Mouse (Mus musculus) spleen, adult 2 months (tissue): ENCODE data around the gene Ptpn12. TPM values are rescaled to one million over a fixed set of nuclear protein-coding genes. Genes with fewer than 3 reads are reported as not detected.
A peak's percentile ranks its signal among the peaks of the same experiment; 100 is the strongest.

ENCODE experiments used
- DNase-seq, 2 experiments: peaks; one replicate each; pipeline versions ENCODE4 v3.0.0 to v3.0.0-alpha.2; 2012 to 2021; ENCODE audit warnings: low spot score in 2 of 2, low read depth in 1 of 2
- H3K27ac ChIP-seq: fragments of 200-500 bp; 2 replicates; pipeline ENCODE4 v1.5.1; 2012; ENCODE audit warnings: low read length, inconsistent platforms; ENCODE audit not compliant: insufficient read depth
- H3K27me3 ChIP-seq: fragments of 200-500 bp; 2 replicates; pipeline ENCODE4 v1.6.1; 2012; ENCODE audit warnings: mild to moderate bottlenecking, moderate library complexity, low read length, inconsistent platforms; ENCODE audit not compliant: control insufficient read depth, insufficient read depth
- H3K36me3 ChIP-seq: fragments of 200-500 bp; 2 replicates; pipeline ENCODE4 v1.6.1; 2012; ENCODE audit warnings: mild to moderate bottlenecking, low read length, inconsistent platforms; ENCODE audit not compliant: control insufficient read depth, insufficient read depth
- H3K4me1 ChIP-seq: fragments of 200-500 bp; 2 replicates; pipeline ENCODE4 v1.6.1; 2011; ENCODE audit warnings: inconsistent platforms; ENCODE audit not compliant: control insufficient read depth, insufficient read depth, insufficient read length
- H3K4me3 ChIP-seq: fragments of 200-500 bp; 2 replicates; pipeline ENCODE4 v1.5.1; 2011; ENCODE audit warnings: mild to moderate bottlenecking, inconsistent platforms; ENCODE audit not compliant: insufficient read depth, insufficient read length; ENCODE audit errors: extremely low read depth
- CTCF ChIP-seq: fragments of 200-500 bp; IDR thresholded peaks from 2 replicates; pipeline ENCODE4 v1.5.1; 2011; ENCODE audit warnings: mild to moderate bottlenecking, inconsistent platforms; ENCODE audit not compliant: insufficient read depth, insufficient read length, insufficient replicate concordance; ENCODE audit errors: extremely low read depth
- POLR2A ChIP-seq: fragments of 200-500 bp; IDR thresholded peaks from 2 replicates; pipeline ENCODE4 v1.6.1; 2011; ENCODE audit warnings: low read depth, low read length, inconsistent platforms
- WGBS: fragments of 180-500 bp; shearing (Covaris S2); methylation state at CpG from one replicate; pipeline ENCODE4 v1.1.7; 2018; 5-methylcytosine and 5-hydroxymethylcytosine counted together
- polyA plus RNA-seq: library from polyadenylated mRNA; depleted of rRNA; stranded (reverse); fragments of >200 nt; gene quantifications from 2 replicates; pipeline ENCODE4 v1.2.3, GENCODE M21; 2012

Gene Ptpn12
- polyA plus RNA-seq, 1 experiment: 23.2 TPM

DNA sequence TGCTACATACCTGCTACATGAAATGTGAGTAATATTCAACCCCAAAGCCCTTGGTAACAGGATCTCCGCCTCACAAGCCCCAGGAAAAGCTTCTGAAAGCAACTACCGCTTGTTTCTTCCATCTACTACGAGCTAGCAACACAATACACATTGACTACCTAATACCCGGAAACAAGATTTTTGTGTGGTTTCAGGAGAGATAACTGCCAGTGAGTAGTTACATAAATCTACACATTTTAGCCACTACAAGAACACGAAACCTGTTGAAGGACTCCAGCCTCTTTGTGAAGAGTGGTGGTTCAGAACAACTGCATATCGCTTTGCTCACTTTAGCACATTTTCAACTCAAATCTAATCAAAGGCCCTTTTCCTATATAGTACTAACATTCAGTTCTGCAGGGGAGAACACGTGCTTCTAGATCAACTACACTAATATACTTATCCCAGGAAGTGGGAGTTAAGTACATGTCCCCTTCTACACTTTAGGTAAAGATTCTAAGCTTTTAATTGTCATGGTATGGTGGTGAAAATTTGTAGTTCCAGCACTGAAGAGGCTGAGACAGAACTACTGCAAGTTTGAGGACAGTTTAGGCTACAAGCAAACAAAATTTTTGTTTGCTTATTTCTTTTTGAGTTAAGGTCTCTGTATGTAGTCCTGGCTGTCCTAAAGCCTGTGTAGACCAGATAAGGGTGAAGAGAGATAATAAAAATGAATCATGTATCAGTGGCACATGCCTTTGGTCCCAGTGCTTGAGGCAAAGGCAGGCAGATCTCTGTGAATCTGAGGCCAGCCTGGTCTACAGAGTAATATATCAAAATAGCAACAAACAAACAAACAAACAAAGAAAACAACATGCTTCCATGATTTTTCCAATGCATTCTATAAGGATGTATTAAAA is 9.3 kb downstream of the Ptpn12 start:
- 31% methylated on average over 7 of the region's 7 CpGs for WGBS
- H3K4me1 ChIP-seq: peaks cover 7% of the 10 kb centered on the region; the same call in 1 of the 2 replicates
- no peak for DNase-seq
- no peak overlapping the region for H3K4me3 ChIP-seq
- TF ChIP-seq POLR2A (no peak), CTCF (no peak)
- H3K27ac ChIP-seq: peak overlapping the region; percentile 8; the same call in 1 of the 2 replicates
- no peaks in the 10 kb centered on the region for H3K27me3 ChIP-seq
- H3K36me3 ChIP-seq: no peaks in the 10 kb centered on the region

DNA sequence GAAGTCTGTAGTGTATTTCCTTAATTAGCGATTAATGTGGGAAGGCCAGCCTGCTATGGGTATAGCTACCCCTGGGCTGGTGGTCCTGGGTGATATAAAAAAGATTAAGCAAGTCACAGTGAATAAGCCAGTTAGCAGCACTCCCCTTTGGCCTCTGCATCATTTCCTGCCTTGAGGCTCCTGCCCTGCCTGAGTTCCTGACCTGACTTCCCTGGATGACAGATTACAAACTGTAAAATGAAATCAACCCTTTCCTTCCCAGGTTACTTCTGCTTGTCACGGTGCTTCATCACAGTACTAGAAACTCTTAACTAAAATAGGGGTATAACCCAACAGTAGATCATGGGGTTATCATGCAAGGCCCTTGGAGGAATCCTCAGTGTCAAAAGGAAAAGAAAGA is 10.2 kb downstream of the Ptpn12 start:
- 65% methylated on average over 2 of the region's 2 CpGs for WGBS
- H3K4me1 ChIP-seq: peaks cover 7% of the 10 kb centered on the region; the same call in 1 of the 2 replicates

DNA sequence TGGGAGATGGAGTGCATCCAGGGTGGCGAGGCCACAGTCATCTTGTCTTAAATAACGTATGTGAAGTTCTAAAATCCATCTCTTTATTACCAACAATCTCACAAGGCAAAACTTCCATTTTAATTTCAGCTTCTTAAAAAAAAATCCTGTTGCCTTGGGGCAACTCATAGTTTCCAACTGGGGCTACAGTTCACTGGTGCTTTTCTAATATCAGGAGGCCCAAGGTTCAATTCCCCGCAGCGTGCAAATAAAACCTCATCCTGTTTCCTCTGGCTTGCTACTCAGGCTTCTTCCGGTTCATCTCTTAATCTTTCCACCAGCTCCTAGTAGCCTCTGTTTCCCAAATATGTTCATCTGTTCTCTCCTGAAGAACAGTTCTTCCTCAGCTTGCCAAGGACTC is 17.6 kb downstream of the Ptpn12 start:
- peaks cover 2% of the 10 kb centered on the region; the same call in 1 of the 2 replicates for H3K4me1 ChIP-seq
- H3K4me3 ChIP-seq: no peak overlapping the region
- TF ChIP-seq CTCF (no peak), POLR2A (no peak)
- no peak for DNase-seq
- H3K27me3 ChIP-seq: no peaks in the 10 kb centered on the region
- no peaks in the 10 kb centered on the region; the same call in 1 of the 2 replicates for H3K36me3 ChIP-seq
- H3K27ac ChIP-seq: no peak overlapping the region
- WGBS: 70% methylated on average over 5 of the region's 5 CpGs

More for the DNA sequence above, 10.2 kb downstream of the Ptpn12 start:
- Histone ChIP-seq H3K36me3 (no peaks in the 10 kb centered on the region), H3K4me3 (no peak overlapping the region), H3K27ac (no peak overlapping the region), H3K27me3 (no peaks in the 10 kb centered on the region)
- TF ChIP-seq CTCF (no peak), POLR2A (no peak)
- no peak for DNase-seq

DNA sequence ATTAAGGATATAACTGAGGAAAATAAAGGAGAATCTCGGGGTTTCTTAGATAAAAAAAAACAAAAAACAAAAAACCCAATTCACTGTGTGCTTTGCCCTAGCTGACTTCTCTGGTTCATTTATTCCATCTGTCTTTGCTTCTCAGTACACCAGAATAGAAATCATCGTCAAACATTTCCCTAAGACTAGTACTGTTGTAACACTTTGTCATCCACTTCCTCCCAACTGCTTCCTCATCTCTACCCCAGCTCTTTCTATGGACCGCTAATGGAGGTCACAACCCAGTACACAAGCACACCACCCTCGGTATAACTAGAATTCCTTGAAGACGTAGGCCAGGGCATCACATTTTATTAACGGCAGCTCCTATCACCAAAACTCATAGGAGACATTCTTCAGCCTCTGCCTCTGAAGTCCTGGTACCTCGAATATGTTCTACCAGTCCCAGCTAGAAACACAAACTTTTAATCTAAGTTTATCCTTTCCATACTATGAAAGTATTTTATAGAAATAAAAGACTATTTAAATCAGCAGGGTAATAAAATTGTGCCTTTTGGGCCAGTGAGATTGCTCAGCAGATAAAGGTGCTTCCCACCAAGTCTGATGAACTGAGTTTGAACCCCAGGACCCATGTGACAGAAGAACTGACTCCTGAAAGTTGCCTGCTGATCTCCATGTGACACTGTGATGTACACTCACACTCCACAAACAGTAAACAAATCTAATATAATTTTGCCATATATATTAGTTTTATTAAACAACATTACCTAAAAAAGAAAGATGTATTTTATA is 19.8 kb downstream of the Ptpn12 start:
- Histone ChIP-seq H3K4me3 (no peak overlapping the region), H3K27me3 (no peaks in the 10 kb centered on the region), H3K27ac (no peak overlapping the region), H3K4me1 (peaks cover 2% of the 10 kb centered on the region; the same call in 1 of the 2 replicates), H3K36me3 (no peaks in the 10 kb centered on the region; the same call in 1 of the 2 replicates)
- DNase-seq: no peak
- TF ChIP-seq CTCF (no peak), POLR2A (no peak)
- 50% methylated on average over 7 of the region's 7 CpGs for WGBS

DNA sequence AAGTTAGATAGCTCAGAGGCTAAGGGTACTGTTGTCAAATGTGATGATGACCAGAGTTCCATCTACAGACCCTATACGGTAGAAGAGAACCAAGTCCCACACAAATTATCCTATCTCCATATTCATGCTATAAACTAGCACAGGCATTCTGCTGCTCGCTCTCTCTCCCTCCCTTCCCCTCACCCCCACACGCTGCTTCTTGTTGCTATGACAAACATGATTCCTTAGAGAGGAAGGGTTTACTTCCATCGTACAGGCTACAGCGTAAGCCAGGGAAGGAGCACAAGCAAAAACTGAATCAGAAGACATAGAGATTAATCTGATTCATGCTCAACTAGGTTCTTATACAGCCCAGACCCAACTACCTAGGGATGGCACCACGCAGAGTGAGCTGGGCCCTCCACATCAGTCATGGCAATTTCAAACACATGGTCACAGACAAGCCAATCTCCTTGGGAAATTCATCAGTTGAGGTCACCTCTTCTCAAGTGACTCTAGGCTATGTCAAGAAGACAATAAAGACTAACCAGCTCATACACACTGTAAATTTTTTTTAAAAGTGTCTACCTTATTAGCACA is 21.2 kb downstream of the Ptpn12 start:
- H3K27ac ChIP-seq: no peak overlapping the region
- DNase-seq: no peak
- TF ChIP-seq POLR2A: no peak
- no peak for TF ChIP-seq CTCF
- H3K27me3 ChIP-seq: no peaks in the 10 kb centered on the region
- no peaks in the 10 kb centered on the region; the same call in 1 of the 2 replicates for H3K36me3 ChIP-seq
- H3K4me3 ChIP-seq: no peak overlapping the region
- peaks cover 2% of the 10 kb centered on the region; the same call in 1 of the 2 replicates for H3K4me1 ChIP-seq
- 86% methylated on average over 6 of the region's 6 CpGs for WGBS

DNA sequence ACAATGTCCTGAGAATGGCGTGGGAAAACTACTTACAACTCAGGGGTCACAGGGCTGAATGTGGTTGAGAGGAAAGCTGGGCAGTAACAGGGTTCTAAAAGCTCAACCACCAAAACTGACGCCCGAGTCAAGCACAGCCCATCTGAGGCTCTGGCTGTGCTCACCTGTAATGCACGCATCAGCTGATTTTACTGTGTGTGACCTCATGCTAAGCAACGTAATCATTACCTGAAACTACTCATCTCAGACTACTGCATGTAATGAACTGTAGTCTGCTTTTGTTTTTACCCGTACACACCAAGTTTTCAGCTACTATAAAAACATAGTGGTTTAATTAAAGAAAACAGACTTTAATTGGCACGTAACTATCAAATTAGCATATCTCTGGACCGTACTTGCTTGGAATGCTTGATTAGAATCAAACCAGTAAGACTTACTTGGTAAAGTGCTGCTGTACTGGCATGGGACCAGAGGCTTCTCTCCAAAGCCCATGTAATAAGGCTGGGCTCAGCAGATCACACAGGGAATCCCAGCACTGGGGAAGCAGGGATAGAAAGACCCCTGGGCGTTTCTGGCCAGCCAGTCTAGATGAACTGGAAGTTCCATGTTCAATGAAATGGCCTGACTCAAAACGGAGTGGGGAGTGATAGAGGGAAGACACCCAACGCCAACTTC is 22.2 kb downstream of the Ptpn12 start:
- 83% methylated on average over 11 of the region's 11 CpGs for WGBS

More for the DNA sequence above, 22.2 kb downstream of the Ptpn12 start:
- no peak for DNase-seq
- TF ChIP-seq POLR2A: no peak
- Histone ChIP-seq H3K4me3 (no peak overlapping the region), H3K27me3 (no peaks in the 10 kb centered on the region), H3K4me1 (peaks cover 2% of the 10 kb centered on the region; the same call in 1 of the 2 replicates), H3K27ac (no peak overlapping the region), H3K36me3 (no peaks in the 10 kb centered on the region; the same call in 1 of the 2 replicates)
